Mouse (Mus musculus): Measurements from ENCODE around the gene Cyp2j13. TPM values are rescaled to one million over a fixed set of nuclear protein-coding genes. Genes with fewer than 3 reads are reported as not detected.

The Cyp2j13 gene
- not detected for polyA plus RNA-seq (2014; fragmentation: Illumina TruSeq; extraction: RNeasy Lipid Tissue Mini Kit (QIAGEN cat#74804); ENCODE audit: low read depth, low replicate concordance)

GRCm38 (mm10) chr4:96077261-96078125 is at the start of gene Cyp2j13:
Cyp2j13 (minus strand) TSS chr4:96077546.

Other genes with a start within 250 kb of the Cyp2j13 start
- 23.0 TPM for gene Hook1, start 110.3 kb downstream of the Cyp2j13 start, polyA plus RNA-seq (2014; fragmentation: Illumina TruSeq; extraction: RNeasy Lipid Tissue Mini Kit (QIAGEN cat#74804); ENCODE audit: low read depth, low replicate concordance)
- not detected for gene Cyp2j12, start 63.6 kb upstream of the Cyp2j13 start, polyA plus RNA-seq (2014; fragmentation: Illumina TruSeq; extraction: RNeasy Lipid Tissue Mini Kit (QIAGEN cat#74804); ENCODE audit: low read depth, low replicate concordance)
- not detected for gene Cyp2j7, start 159.1 kb upstream of the Cyp2j13 start, polyA plus RNA-seq (2014; fragmentation: Illumina TruSeq; extraction: RNeasy Lipid Tissue Mini Kit (QIAGEN cat#74804); ENCODE audit: low read depth, low replicate concordance)